Mouse (Mus musculus): ENCODE measurements around the gene Gsdmc4.

GRCm38 (mm10) chr15:63932656-63933055, 20.6 kb upstream of the Gsdmc4 start:
- TF ChIP-seq CTCF (IDR thresholded peaks at IDR 0.05; ENCODE audit: low read depth) = no peak
- no peak for TF ChIP-seq EP300 (optimal IDR thresholded peaks at IDR 0.05)
